Comparison of ENCODE assay signal across 20 mouse cellular contexts in genomic region chr2:12004330-12004729, GRCm38 (mm10).
A peak's percentile ranks its signal among the peaks of the same experiment; 100 is the strongest.
DNase-seq lines count a peak whose midpoint lies in the region; ATAC-seq and TF ChIP-seq lines count a peak whose summit lies in the region.
"Had no signal": no experiment of that assay in that cellular context is flagged by ENCODE, and none has a peak within 500 bp of the region (broad histone marks: within the 10 kb centered on the region; RNA-seq: fewer than 3 reads in every experiment).

No protein-coding gene starts in this region.

- no peak overlapping the region for H3K9ac ChIP-seq in lung, embryonic 14.5 days
- H3K9ac ChIP-seq: forebrain, embryonic 12.5 days; liver, embryonic 13.5 days had no signal

- H3K27me3 ChIP-seq in lung, embryonic 14.5 days (ENCODE audit: insufficient read depth, low read length), result no peaks in the 10 kb centered on the region
- no peaks in the 10 kb centered on the region for H3K27me3 ChIP-seq in cerebellum, adult 2 months (ENCODE audit: control insufficient read depth, insufficient read depth, low read length)
- no peaks in the 10 kb centered on the region for H3K27me3 ChIP-seq in hindbrain, embryonic 10.5 days (ENCODE audit: insufficient read depth, poor library complexity, severe bottlenecking)
- H3K27me3 ChIP-seq: forebrain, embryonic 12.5 days; liver, embryonic 13.5 days had no signal

- TF ChIP-seq POLR2A in cerebellum, adult 2 months (IDR thresholded peaks at IDR 0.05; ENCODE audit: borderline replicate concordance, insufficient read depth, low read length), result no peak

- peak; percentile 70 for DNase-seq in lung, embryonic 14.5 days
- no peak for DNase-seq in lung, adult 18-20 months
- DNase-seq in adrenal gland, postnatal 14 days, result peak; percentile 72
- DNase-seq in kidney, adult 9 months, result peak; percentile 42
- peak; percentile 48 to 59 for DNase-seq in kidney, postnatal 36 days
- no peak for DNase-seq in cerebellum, adult 2 months
- no peak for DNase-seq in spleen, postnatal 4 days (ENCODE audit: low spot score in 2 of 2)
- no peak for DNase-seq in hindbrain, embryonic 10.5 days (ENCODE audit: low spot score)
- DNase-seq: cerebellum, adult 8-10 months; gastrocnemius, postnatal 10 days; heart, postnatal 36 days; liver, embryonic 13.5 days; thymus, adult 18-20 months had no signal

- WGBS in lung, embryonic 14.5 days, result 14% methylated on average over 4 of the region's 4 CpGs
- 58% methylated on average over 4 of the region's 4 CpGs for WGBS in cerebellum, adult 2 months
- WGBS in hindbrain, embryonic 10.5 days, result 71% methylated on average over 4 of the region's 4 CpGs

- no peaks in the 10 kb centered on the region for H3K36me3 ChIP-seq in lung, embryonic 14.5 days (ENCODE audit: insufficient read depth)
- no peaks in the 10 kb centered on the region for H3K36me3 ChIP-seq in hindbrain, embryonic 10.5 days
- H3K36me3 ChIP-seq: forebrain, embryonic 12.5 days; G1E; liver, embryonic 13.5 days had no signal

- H3K9me3 ChIP-seq in lung, embryonic 14.5 days (ENCODE audit: low read depth, low read length), result no peaks in the 10 kb centered on the region
- no peaks in the 10 kb centered on the region for H3K9me3 ChIP-seq in hindbrain, embryonic 10.5 days
- H3K9me3 ChIP-seq: forebrain, embryonic 12.5 days; G1E; liver, embryonic 13.5 days; megakaryocyte, embryonic 14.5 days had no signal

- peak; percentile 57; the same call in 1 of the 2 replicates for ATAC-seq in lung, embryonic 14.5 days (ENCODE audit: insufficient read depth)
- ATAC-seq: CD4-positive, CD25-positive, alpha-beta regulatory T cell, adult 4 months; midbrain, embryonic 16.5 days had no signal

- no peaks in the 10 kb centered on the region for H3K4me1 ChIP-seq in lung, embryonic 14.5 days (ENCODE audit: insufficient read depth)
- H3K4me1 ChIP-seq in cerebellum, adult 2 months (ENCODE audit: control insufficient read depth, insufficient read depth, low read length), result no peaks in the 10 kb centered on the region
- no peaks in the 10 kb centered on the region for H3K4me1 ChIP-seq in hindbrain, embryonic 10.5 days (replicated peaks)
- H3K4me1 ChIP-seq: forebrain, embryonic 12.5 days; liver, embryonic 13.5 days had no signal

- TF ChIP-seq CTCF in lung, embryonic 14.5 days (IDR thresholded peaks at IDR 0.05; ENCODE audit: low read depth), result no peak
- no peak for TF ChIP-seq CTCF in cerebellum, adult 2 months (IDR thresholded peaks at IDR 0.05; ENCODE audit: borderline replicate concordance, insufficient read depth, low read depth, low read length)

- no peak overlapping the region for H3K4me3 ChIP-seq in lung, embryonic 14.5 days (ENCODE audit: low read depth, low read length)
- H3K4me3 ChIP-seq in cerebellum, adult 2 months (replicated peaks; ENCODE audit: insufficient read depth, low read depth, low read length), result no peak overlapping the region
- no peak overlapping the region for H3K4me3 ChIP-seq in hindbrain, embryonic 10.5 days
- H3K4me3 ChIP-seq: forebrain, embryonic 12.5 days; layer of hippocampus, adult 2 months; liver, embryonic 13.5 days; megakaryocyte, embryonic 14.5 days had no signal

- no peak overlapping the region for H3K27ac ChIP-seq in lung, embryonic 14.5 days (ENCODE audit: low read depth)
- H3K27ac ChIP-seq in cerebellum, adult 2 months (ENCODE audit: insufficient read depth, low read length), result no peak overlapping the region
- no peak overlapping the region for H3K27ac ChIP-seq in hindbrain, embryonic 10.5 days
- H3K27ac ChIP-seq: forebrain, embryonic 12.5 days; layer of hippocampus, adult 2 months; liver, embryonic 13.5 days had no signal

- H3K4me2 ChIP-seq in lung, embryonic 14.5 days, result no peak overlapping the region
- H3K4me2 ChIP-seq: forebrain, embryonic 12.5 days; heart, embryonic 11.5 days; liver, embryonic 13.5 days had no signal

Comparison
In these comparisons a context has a peak if more than half of its experiments do, and no peak if none do; other contexts are left out.
1. DNase-seq: peak in lung, embryonic 14.5 days (single experiment), adrenal gland, postnatal 14 days (single experiment), kidney, adult 9 months (single experiment) and kidney, postnatal 36 days (2 of 2); none in lung, adult 18-20 months (0 of 2), cerebellum, adult 2 months (0 of 2), spleen, postnatal 4 days (0 of 2) and hindbrain, embryonic 10.5 days (single experiment).